Mouse (Mus musculus) heart, postnatal 10 days (tissue): ENCODE measurements at regions not wholly inside any gene's neighbourhood (a gene's known extent, or its start where the extent isn't known, plus 50 kb on each side); places are given as distances from the start of the nearest gene placed in this dataset.

Experiments
- DNase-seq, 2 experiments: peaks; one replicate each; pipeline ENCODE4 v3.0.0; 2021
- intact Hi-C: fragments of 180-260 bp; cut with DNase I; formaldehyde crosslinking; loops from one replicate; pipeline ENCODE4 v1.15.1; 2025

- intact Hi-C loops, result no loop called here
- no peak for DNase-seq
Observed at GRCm38 (mm10) chr2:51682177-51682576, 54.9 kb downstream of the Tas2r134 start.

DNA sequence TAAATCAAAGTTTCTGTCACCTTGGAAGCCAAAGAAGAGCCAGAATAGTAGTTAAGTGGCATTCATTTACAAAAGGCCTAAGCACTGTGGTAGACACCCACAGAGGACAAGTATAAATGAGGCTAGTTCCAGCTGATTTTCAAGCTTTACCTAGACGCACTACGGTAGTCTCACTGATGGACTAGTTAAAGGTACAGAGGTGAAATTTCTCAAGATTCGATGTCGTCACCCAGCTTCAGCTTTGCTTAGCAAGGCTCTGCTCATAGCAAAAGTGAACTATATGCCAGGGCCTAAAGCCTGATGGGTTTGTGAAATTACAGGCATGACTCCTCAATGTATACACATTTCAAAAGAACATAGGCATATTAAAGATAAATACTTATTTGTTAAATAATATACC lies 55.4 kb downstream of the Tas2r134 start:
- DNase-seq, result no peak
- intact Hi-C loops, result no loop called here

DNA sequence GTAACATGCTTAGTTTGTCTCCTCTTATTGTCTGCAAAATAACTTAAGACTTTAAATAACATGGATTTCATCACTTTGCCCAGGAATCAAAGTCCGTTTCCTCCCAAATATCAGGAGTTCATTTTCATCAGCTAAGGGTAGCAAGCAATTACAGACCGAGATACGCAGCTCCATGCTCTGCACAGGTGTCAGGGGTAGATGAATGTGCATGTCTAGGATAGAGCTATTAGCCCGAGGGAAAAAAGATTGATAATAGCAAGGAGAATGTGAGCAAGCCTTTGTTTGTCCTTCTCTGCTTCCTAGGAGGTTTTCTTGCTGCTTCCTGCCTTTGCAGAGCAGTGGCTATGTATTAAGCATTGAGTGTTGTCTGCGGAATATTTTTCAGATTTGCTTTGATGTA lies 77.8 kb downstream of the Tas2r134 start:
- DNase-seq, result no peak
- intact Hi-C loops, result no loop called here

GRCm38 (mm10) chr2:51708701-51709100 lies 81.4 kb downstream of the Tas2r134 start:
- peak; percentile 49 to 53 for DNase-seq
- intact Hi-C loops, result no loop called here

DNA sequence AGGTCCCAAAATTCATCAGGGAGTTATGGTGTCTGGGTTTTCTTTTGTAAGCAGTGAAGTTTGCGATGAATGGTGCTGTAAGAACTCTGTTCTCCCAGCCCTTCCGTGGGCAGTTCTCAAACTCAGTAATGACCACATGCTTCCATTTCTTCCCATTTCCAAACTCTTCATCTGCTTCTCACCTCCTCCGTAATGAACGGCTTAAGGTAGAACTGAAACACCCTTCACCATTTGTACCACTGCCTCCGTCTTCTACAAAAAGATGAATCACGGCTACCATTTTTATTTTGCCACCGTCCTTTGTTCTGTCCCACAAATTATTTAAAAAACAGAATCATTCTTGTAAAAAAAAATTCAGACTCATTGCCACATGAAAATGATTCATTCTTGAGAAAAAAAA lies 85.3 kb downstream of the Tas2r134 start:
- intact Hi-C loops, result no loop called here
- DNase-seq, result no peak

GRCm38 (mm10) chr2:51730805-51731204 lies 103.5 kb downstream of the Tas2r134 start:
- intact Hi-C loops, result no loop called here
- DNase-seq, result no peak

DNA sequence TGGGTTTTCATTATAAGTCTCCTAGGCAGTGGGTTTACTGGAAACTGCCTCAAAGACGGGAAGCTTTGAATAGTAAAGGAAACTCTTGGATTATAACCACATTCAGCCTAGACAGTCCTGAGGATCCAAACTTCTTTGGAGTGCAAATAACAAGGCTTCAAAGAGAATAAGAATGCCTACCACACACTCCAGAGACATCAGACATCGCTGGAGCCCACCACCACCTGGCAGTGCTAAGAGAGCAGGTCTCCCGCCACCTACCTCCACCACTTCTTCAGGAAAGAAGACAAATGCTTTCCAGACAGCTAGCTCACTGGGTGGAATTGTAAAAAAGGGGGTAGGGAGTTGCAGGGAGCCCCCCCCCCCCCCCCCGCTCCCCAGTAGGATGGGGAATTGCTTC lies 104.4 kb downstream of the Tas2r134 start:
- no peak for DNase-seq
- intact Hi-C loops, result no loop called here

DNA sequence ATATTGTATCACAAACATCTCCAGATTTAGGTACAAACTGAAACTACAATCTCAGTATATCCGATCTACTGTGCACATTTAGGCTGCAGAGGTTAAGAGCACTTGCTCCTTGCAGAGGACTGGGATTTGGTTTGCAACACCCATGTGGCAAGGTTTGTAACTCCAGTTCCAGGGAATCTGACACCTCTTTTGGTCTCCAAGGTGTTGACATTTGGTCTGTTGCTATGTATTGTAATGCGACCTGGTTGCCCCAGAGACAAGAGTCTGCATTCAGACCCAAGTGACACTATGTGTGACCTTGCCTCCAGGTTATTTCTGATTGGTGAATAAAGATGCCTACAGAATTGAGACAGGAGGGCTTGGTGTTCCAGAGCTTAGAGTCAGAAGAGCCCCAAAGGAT lies 105.0 kb downstream of the Tas2r134 start:
- no peak for DNase-seq
- intact Hi-C loops, result no loop called here

DNA sequence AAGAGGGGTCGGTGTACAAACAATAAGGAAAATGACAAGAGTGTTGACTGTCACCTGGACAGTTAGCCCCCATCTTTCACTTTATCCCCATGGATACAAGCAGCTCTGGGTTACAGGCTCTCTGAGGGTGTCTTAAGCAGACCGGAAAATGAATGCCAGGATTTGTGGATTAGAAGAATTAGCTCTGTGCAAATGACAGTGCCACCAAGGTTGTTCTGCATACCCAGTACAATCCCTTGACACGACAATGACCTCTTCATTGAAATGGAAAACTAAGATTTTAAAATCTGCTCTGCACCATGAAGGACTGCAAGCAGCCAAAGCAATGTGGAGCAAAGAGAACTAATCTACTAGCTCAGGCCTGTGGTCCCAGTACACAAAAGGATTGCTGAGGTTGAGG lies 105.9 kb downstream of the Tas2r134 start:
- DNase-seq, result no peak
- intact Hi-C loops, result no loop called here

DNA sequence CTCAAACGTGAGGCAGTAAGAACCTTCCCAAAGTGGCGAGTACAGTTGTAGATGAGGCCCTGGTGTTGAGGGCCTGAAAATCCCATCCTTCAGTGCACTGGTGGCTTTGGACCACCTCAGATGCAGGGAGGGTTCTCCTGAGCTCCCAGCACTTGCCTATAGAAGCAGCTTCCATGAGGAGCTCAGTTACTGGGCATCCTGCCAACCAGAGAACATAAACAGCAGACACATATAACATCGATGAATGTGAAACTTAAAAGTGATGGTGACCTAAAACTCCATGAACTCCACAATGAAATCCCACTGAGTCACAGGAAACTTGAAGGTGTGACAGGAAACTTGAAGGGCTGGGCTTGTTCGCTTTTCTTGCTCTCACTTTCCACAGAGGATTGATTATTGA lies 109.1 kb downstream of the Tas2r134 start:
- DNase-seq, result no peak
- intact Hi-C loops, result no loop called here

- DNase-seq, result no peak
- intact Hi-C loops, result no loop called here
Observed at GRCm38 (mm10) chr2:51747675-51748319, 120.5 kb downstream of the Tas2r134 start.

DNA sequence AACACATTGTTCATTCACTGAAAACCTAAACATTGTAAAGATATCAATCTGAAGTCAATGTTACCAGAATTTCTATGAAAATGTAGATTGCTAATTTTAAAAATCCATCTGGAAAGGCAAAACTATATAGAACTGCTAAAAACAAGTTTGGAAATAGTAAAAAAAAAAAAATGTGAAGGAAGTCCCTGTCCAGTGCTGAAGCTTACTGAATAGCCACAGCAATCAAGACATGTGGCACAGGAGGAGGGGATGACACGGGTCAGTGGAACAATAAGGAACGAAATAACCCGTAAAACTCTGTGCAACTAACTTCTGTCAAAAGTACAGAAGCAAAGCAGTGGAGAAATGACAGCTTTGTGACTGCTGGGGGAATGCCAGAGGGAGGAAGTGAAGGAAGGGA lies 121.9 kb downstream of the Tas2r134 start:
- intact Hi-C loops, result no loop called here
- DNase-seq, result no peak

DNA sequence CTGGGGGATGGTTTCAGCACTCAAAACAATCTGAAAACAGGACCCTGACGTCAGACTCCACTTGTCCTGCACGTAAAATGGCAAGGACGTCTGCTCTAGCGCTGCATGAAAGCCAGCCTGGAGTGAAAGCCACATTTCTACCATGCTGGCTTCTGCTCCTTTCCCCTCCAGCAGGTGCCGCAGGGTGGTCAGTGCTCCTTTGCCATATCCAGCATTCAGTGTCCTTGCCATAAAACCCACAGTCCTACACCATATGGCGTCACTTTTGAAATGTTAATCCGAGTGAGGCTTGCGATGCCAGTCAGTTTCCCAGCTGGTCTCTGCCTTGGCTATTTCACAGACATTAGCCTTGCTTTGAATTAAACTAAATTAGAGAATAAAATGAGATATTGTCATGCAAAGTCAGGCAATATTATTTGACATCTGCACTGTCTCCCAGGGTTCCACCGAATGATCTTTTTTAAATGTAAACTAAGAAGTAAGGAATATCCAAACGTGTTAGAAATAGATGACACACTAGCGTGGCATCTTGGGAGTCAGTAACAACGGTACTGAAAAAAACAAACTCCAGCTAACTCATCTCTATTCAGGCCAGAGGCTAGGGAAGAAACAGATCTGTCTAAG lies 125.7 kb downstream of the Tas2r134 start:
- DNase-seq, result no peak
- intact Hi-C loops, result no loop called here

DNA sequence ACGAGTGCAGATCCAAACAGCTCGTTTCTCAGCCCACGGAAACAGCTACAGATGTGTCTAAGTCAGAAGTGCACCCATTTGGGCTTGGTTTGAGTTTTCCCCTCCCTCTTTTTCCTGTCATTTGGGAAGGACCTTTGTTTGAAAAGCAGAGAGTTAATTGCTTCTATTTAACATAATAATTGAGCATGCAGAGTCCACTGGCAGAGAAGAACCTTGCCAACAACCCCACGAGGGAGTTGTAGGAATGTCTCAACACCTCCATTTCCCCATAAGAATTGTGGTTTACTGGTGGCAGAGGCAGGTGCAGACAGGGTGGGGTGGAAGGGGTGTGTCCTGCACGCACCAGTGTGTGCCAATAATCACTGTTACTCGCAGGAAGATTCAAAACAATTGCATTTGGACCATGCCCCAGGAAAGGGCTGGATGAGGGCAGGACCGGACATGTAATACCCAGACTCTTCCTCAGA lies 126.3 kb downstream of the Tas2r134 start:
- intact Hi-C loops, result no loop called here
- no peak for DNase-seq

DNA sequence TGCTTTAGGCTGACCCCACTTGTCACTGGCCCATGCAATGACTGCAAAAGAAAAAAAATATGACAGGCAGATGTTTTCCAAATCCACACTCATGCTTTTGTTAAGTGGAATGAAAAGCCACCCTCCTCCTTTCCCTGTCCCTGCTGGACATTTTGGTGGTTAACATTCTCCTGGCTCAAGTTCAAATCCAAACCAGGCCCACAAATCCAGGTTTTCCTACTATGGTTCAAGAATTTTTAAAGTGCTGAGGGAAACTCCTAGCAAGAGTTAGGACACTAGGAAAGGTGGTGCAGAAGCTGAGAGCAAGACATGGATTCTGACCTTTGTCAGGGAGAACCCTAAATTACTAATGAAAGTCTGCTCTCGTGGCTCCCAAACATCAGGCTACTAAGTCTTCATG lies 130.1 kb downstream of the Tas2r134 start:
- DNase-seq, result no peak
- intact Hi-C loops, result no loop called here

DNA sequence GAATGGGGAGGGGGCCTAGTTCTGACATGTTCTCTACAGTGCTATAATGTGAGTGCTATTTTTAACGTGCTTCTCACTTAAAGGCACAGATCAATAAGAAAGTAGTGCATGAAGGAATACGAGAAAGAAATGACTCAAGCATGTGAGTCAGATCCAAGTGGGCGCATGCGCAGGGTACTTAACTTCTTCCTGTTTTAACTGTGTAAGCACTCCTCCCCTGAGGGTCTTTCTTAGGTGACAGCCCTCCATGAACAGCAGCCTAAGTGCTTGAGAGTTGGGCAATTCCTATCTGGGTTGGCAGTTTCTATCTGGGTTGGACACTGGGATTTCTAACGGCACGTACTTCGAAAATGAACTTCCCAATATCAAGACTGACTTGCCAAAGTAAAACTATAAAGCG lies 130.8 kb downstream of the Tas2r134 start:
- no peak for DNase-seq
- intact Hi-C loops, result no loop called here

- no peak for DNase-seq
- intact Hi-C loops, result no loop called here
Observed at GRCm38 (mm10) chr2:51762866-51763265, 135.6 kb downstream of the Tas2r134 start.

- intact Hi-C loops, result no loop called here
- DNase-seq, result peak in 1 of 2 experiments; percentile 4
Observed at GRCm38 (mm10) chr2:51767507-51768135, 140.3 kb downstream of the Tas2r134 start.

DNA sequence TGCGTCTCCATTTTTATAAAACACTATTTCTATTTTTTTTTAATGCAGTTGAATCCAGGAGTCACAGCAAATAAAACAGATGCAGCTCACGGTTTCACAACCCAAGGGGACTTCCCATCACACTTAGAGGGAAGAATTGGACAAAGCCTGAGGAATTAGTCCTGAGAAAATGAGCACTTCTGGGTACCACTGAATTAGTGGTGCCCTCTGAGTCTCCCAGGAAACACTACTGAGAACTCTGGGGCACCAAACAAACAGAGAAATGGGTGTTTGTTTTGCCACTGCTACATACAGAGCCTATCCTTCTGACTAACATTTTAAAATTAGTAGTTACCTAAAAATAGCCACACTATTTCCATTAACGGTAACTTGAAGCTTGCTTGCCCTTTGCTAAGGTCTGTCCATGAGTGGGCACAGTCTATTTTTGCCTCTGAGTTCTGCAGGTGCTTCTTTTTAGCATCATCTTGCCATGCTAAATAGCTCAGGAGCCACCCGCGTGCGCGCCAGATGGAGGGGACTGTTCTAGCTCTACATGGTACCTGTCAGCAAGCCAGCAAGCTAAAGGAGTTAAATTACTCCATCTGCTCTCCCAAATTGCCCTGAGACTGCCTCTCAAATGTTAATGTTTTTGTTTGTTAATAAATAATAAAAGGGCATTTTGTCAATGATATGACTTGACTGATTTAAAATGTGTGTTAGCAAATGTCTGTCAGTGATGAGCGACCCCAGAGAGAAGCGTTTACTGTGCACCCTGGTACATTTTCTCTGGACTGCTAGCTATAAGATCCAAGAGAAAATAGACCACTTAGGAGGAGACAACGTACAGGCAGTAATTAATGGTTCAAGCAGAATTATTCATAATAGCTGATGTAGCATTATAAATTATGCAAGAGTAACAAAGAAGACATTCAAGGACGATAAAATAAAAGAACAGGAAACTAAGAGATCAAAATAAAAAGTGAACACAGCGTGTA lies 141.3 kb downstream of the Tas2r134 start:
- intact Hi-C loops, result no loop called here
- peak; percentile 4 to 16 for DNase-seq

- DNase-seq, result no peak
- intact Hi-C loops, result no loop called here
Observed at GRCm38 (mm10) chr2:51785169-51785568, 149.8 kb downstream of the Rbm43 start.

- peak in 1 of 2 experiments; percentile 5 for DNase-seq
- intact Hi-C loops, result no loop called here
Observed at GRCm38 (mm10) chr2:51788896-51789295, 146.1 kb downstream of the Rbm43 start.
